Mouse (Mus musculus) MEL (cell line): ENCODE data around the gene Rspo4.

ENCODE experiments used
- CTCF ChIP-seq, 3 experiments: IDR thresholded peaks in 2 of 3; conservative IDR thresholded peaks in 1 of 3; 2 replicates each; pipeline ENCODE4 v1.5.1; 2011 to 2012; ENCODE audit warnings: low read length in 3 of 3, low read depth in 2 of 3, mild to moderate bottlenecking in 2 of 3, improper control_type of control experiment in 1 of 3, inconsistent platforms in 1 of 3, mixed read lengths in 1 of 3, moderate library complexity in 1 of 3; ENCODE audit not compliant: control insufficient read depth in 1 of 3, insufficient read depth in 1 of 3, poor library complexity in 1 of 3, severe bottlenecking in 1 of 3
- EP300 ChIP-seq, 2 experiments: IDR thresholded peaks; 2 replicates each; pipeline ENCODE4 v1.6.1; 2011; ENCODE audit warnings: improper control_type of control experiment in 2 of 2, low read length in 2 of 2, low read depth in 1 of 2, mild to moderate bottlenecking in 1 of 2
- GATA1 ChIP-seq: IDR thresholded peaks from 2 replicates; pipeline ENCODE4 v1.6.1; 2011; ENCODE audit warnings: low read depth, low read length, improper control_type of control experiment
- JUND ChIP-seq: IDR thresholded peaks from 2 replicates; pipeline ENCODE4 v1.6.1; 2011; ENCODE audit warnings: low read depth, mild to moderate bottlenecking, improper control_type of control experiment, low read length
- KAT2A ChIP-seq: conservative IDR thresholded peaks from 2 replicates; pipeline ENCODE4 v1.6.1; 2012; ENCODE audit warnings: low read depth, low read length, improper control_type of control experiment, inconsistent platforms
- MAFK ChIP-seq: IDR thresholded peaks from 2 replicates; pipeline ENCODE4 v1.6.1; 2011; ENCODE audit warnings: low read depth, mild to moderate bottlenecking, low read length, improper control_type of control experiment, borderline replicate concordance
- MAX ChIP-seq: IDR thresholded peaks from 2 replicates; pipeline ENCODE4 v1.6.1; 2011; ENCODE audit warnings: low read length, improper control_type of control experiment
- NELFE ChIP-seq: IDR thresholded peaks from 2 replicates; pipeline ENCODE4 v1.6.1; 2011; ENCODE audit warnings: low read depth, low read length, improper control_type of control experiment
- POLR2A ChIP-seq, 2 experiments: IDR thresholded peaks; 2 replicates each; pipeline ENCODE4 v1.6.1; 2011 to 2012; ENCODE audit warnings: low read length in 2 of 2, mild to moderate bottlenecking in 2 of 2, control low read depth in 1 of 2, improper control_type of control experiment in 1 of 2, low read depth in 1 of 2, moderate library complexity in 1 of 2; ENCODE audit not compliant: control insufficient read depth in 1 of 2, insufficient read depth in 1 of 2, poor library complexity in 1 of 2
- TAL1 ChIP-seq: IDR thresholded peaks from 2 replicates; pipeline ENCODE4 v1.6.1; 2012; ENCODE audit warnings: mild to moderate bottlenecking, inconsistent platforms, low read length, moderate library complexity, mixed read lengths
- USF1 ChIP-seq: IDR thresholded peaks from 2 replicates; pipeline ENCODE4 v1.6.1; 2014; ENCODE audit warnings: low read depth, mild to moderate bottlenecking, inconsistent platforms, low read length, improper control_type of control experiment, moderate library complexity
- ZNF384 ChIP-seq: IDR thresholded peaks from 2 replicates; pipeline ENCODE4 v1.6.1; 2012; ENCODE audit warnings: low read depth, mild to moderate bottlenecking, inconsistent platforms, low read length, improper control_type of control experiment

- TF ChIP-seq POLR2A (IDR thresholded peaks at IDR 0.05; ENCODE audit: control insufficient read depth in 1 of 2, insufficient read depth in 1 of 2, low read depth in 1 of 2, low read length in 2 of 2, poor library complexity in 1 of 2) (no peak), EP300 (IDR thresholded peaks at IDR 0.05; ENCODE audit: low read depth in 1 of 2, low read length in 2 of 2) (no peak), USF1 (no peak), CTCF (IDR thresholded peaks at IDR 0.05 in 2 of 3, conservative IDR thresholded peaks at IDR 0.05 in 1 of 3; ENCODE audit: control insufficient read depth in 1 of 3, insufficient read depth in 1 of 3, low read depth in 2 of 3, low read length in 3 of 3, poor library complexity in 1 of 3, severe bottlenecking in 1 of 3) (no peak), MAX (no peak), JUND (no peak), MAFK (no peak), KAT2A (no peak), GATA1 (no peak), NELFE (no peak), ZNF384 (no peak), TAL1 (no peak)
Measured at GRCm38 (mm10) chr2:151907020-151907419, 64.3 kb downstream of the Rspo4 start.
